Mouse (Mus musculus) heart, adult 9 months (tissue): ENCODE results near the gene Gm28047.

Experiments
- DNase-seq, 2 experiments: peaks; one replicate each; pipeline ENCODE4 v3.0.0; 2022; ENCODE audit warnings: low spot score in 2 of 2

The Gm28047 gene

DNA sequence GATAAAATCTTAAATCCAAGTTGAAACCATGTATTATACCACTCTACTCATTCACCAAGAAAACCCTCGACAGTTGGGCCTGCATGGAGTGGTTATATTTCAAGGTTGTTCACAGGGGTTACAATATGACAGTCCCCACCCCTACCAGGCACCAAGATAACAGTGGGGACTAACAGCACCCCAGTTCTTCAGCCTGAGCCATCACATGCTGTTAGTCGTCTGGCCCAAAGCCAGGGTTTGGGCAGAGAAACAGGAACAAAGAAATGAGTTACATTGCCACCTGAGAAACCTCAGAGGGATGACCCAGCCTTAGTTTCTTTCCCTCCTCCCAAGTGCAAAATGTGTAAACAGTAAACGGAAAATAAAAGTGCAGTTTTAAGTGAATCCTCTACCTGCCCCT, 125.5 kb downstream of the Gm28047 start:
- no peak for DNase-seq

DNA sequence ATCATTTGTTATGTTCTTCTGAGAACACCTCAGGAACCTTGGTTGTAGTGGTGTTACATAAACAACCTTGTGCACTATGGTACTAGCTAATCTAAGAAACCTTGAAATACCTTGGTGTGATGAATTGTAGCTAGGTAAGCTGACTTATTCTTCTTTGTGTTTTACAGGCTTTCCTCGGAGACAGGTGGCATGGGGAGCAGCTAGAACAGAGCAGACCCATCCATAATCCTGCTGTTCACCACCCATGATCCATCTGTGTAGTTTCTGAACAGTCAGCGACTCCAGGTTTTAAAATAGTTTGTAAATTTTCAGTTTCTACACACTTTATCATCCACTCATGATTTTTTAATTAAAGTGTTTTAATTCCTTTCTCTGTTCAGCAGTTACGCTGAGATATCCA, 126.5 kb downstream of the Gm28047 start:
- no peak for DNase-seq

DNA sequence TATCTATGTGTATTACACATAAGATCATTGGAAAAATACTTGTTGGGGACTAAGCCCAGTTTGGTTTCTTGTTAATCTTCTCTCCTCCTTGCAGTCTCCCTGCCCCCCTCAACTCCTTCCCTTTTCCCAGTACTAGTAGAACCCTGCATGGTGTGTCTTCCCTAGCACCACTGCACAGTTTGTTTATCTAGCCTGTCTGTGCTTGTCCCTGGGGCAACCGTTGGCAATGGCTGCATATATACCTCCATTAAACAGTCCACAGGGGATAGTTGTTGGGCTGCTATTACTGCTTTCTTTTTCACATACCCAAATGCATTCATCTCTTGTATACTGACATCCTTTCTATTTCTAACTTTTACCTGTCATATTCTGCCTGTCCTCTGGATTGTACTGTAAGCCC, 137.2 kb downstream of the Gm28047 start:
- DNase-seq, result no peak

DNA sequence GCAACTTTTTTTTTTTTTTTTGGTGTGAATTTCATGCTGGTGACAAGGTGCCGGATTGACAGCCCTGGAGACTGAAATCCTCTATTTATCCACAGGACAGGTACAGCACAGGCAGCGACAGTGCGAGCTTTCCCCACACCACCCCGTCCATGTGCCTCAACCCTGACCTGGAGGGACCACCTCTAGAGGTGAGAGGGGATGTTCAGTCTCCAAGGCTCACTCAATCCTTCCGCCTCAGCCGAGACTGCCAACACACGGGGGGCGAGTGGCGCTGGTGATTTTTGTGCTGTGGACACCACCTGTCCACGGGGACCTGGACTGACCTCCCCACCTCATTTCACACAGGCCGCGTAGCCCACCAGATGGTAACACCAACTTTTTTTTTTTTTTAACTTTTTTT, 139.0 kb downstream of the Gm28047 start:
- no peak for DNase-seq

DNA sequence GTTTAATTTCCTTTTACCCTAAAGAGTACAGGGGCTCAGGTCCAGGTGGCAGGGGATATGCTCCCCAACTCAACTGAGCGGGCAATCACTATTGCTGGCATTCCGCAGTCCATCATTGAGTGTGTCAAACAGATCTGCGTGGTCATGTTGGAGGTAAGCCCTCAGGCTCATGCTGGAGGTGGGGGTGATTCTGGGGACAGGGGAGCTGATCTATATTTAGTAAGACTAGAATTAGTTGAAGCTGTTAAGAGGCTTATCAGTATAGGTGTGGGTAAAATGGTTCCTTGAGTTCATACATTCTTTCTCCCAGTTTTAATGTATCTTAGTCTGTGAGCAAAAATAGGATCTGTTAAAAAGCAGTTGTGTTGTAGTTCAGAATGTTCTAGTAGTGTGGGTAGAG, 141.7 kb downstream of the Gm28047 start:
- DNase-seq, result no peak

DNA sequence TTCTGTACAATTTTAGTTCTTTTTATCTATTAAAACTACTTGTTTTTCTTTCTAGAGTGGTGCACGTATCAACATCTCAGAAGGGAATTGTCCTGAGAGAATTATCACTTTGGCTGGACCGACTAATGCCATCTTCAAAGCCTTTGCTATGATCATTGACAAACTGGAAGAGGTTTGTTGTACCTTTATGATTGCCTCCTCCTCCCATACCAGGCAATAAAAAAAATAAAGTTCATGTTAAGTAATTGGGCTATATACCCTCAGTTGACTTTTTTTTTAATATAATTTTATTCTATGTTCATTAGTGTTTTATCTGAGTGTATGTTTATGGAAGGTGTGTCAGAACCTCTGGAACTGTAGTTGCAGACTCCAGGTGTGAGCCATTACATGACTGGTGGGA, 150.3 kb downstream of the Gm28047 start:
- no peak for DNase-seq
